Mouse (Mus musculus) small intestine, adult 2 months (tissue): ENCODE measurements around the gene Atg9b.

ENCODE experiments used
- CTCF ChIP-seq: fragments of 200-500 bp; IDR thresholded peaks from 2 replicates; pipeline ENCODE4 v1.5.1; 2012; ENCODE audit warnings: low read depth, mild to moderate bottlenecking, control low read depth, inconsistent platforms, low read length, moderate library complexity, mixed read lengths; ENCODE audit not compliant: insufficient replicate concordance, insufficient read length; ENCODE audit errors: extremely low read depth
- POLR2A ChIP-seq: fragments of 200-500 bp; IDR thresholded peaks from 2 replicates; pipeline ENCODE4 v1.6.1; 2012; ENCODE audit warnings: low read depth, mild to moderate bottlenecking, control low read depth, inconsistent platforms, low read length, moderate library complexity

- no peak for TF ChIP-seq CTCF
- no peak for TF ChIP-seq POLR2A
These were observed 22.0 kb upstream of the Atg9b start for GRCm38 (mm10) chr5:24413938-24414337.
